Mouse (Mus musculus) MEL (cell line): Measurements from ENCODE around the gene Sept8. TPM values are rescaled to one million over a fixed set of nuclear protein-coding genes. Genes with fewer than 3 reads are reported as not detected.

Source experiments
- DNase-seq: peaks from one replicate; pipeline ENCODE4 v3.0.0; 2011; ENCODE audit warnings: low read depth, low spot score
- H3K27ac ChIP-seq: 2 replicates; pipeline ENCODE4 v1.5.1; 2012; ENCODE audit warnings: low read depth, mild to moderate bottlenecking, control low read depth, low read length, moderate library complexity; ENCODE audit not compliant: control insufficient read depth
- H3K27me3 ChIP-seq, 2 experiments: fragments of 150-350 bp in 1 of 2; sonication (generic) in 1 of 2; 2 replicates each; pipeline ENCODE4 v1.6.1; 2012; ENCODE audit warnings: low read length in 2 of 2, mild to moderate bottlenecking in 2 of 2, improper control_type of control experiment in 1 of 2, moderate library complexity in 1 of 2; ENCODE audit not compliant: insufficient read depth in 2 of 2, control insufficient read depth in 1 of 2
- H3K36me3 ChIP-seq, 2 experiments: 2 replicates each; pipeline ENCODE4 v1.6.1; 2012 to 2014; ENCODE audit warnings: low read length in 2 of 2, improper control_type of control experiment in 1 of 2, inconsistent platforms in 1 of 2, mild to moderate bottlenecking in 1 of 2; ENCODE audit not compliant: insufficient read depth in 2 of 2, control insufficient read depth in 1 of 2
- H3K4me1 ChIP-seq, 2 experiments: fragments of 150-350 bp in 1 of 2; sonication (generic) in 1 of 2; 2 replicates each; pipeline ENCODE4 v1.6.1; 2012; ENCODE audit warnings: low read length in 2 of 2, improper control_type of control experiment in 1 of 2, mild to moderate bottlenecking in 1 of 2; ENCODE audit not compliant: insufficient read depth in 2 of 2, control insufficient read depth in 1 of 2
- H3K4me3 ChIP-seq, 2 experiments: fragments of 150-350 bp in 1 of 2; sonication (generic) in 1 of 2; 2 replicates each; pipeline ENCODE4 v1.5.1; 2012; ENCODE audit warnings: low read depth in 2 of 2, low read length in 2 of 2, mild to moderate bottlenecking in 2 of 2, moderate library complexity in 2 of 2, control low read depth in 1 of 2, improper control_type of control experiment in 1 of 2; ENCODE audit not compliant: control insufficient read depth in 1 of 2, insufficient read depth in 1 of 2
- H3K79me2 ChIP-seq: 2 replicates; pipeline ENCODE4 v1.6.1; 2012; ENCODE audit warnings: mild to moderate bottlenecking, low read length, moderate library complexity; ENCODE audit not compliant: control insufficient read depth, poor library complexity, insufficient read depth
- H3K9ac ChIP-seq: 2 replicates; pipeline ENCODE4 v1.6.1; 2012; ENCODE audit warnings: low read depth, mild to moderate bottlenecking, control low read depth, low read length, moderate library complexity; ENCODE audit not compliant: control insufficient read depth, poor library complexity, severe bottlenecking
- H3K9me3 ChIP-seq: fragments of 150-350 bp; sonication (generic); replicated peaks from 2 replicates; pipeline ENCODE4 v1.6.1; 2012; ENCODE audit warnings: mild to moderate bottlenecking, low read length, improper control_type of control experiment, moderate library complexity; ENCODE audit not compliant: insufficient read depth
- CHD1 ChIP-seq: IDR thresholded peaks from 2 replicates; pipeline ENCODE4 v1.6.1; 2012; ENCODE audit warnings: low read depth, mild to moderate bottlenecking, inconsistent platforms, low read length, improper control_type of control experiment
- CTCF ChIP-seq, 3 experiments: IDR thresholded peaks in 2 of 3; conservative IDR thresholded peaks in 1 of 3; 2 replicates each; pipeline ENCODE4 v1.5.1; 2011 to 2012; ENCODE audit warnings: low read length in 3 of 3, low read depth in 2 of 3, mild to moderate bottlenecking in 2 of 3, improper control_type of control experiment in 1 of 3, inconsistent platforms in 1 of 3, mixed read lengths in 1 of 3, moderate library complexity in 1 of 3; ENCODE audit not compliant: control insufficient read depth in 1 of 3, insufficient read depth in 1 of 3, poor library complexity in 1 of 3, severe bottlenecking in 1 of 3
- E2F4 ChIP-seq: IDR thresholded peaks from 2 replicates; pipeline ENCODE4 v1.6.1; 2011; ENCODE audit warnings: low read depth, low read length, improper control_type of control experiment, borderline replicate concordance
- EP300 ChIP-seq, 2 experiments: IDR thresholded peaks; 2 replicates each; pipeline ENCODE4 v1.6.1; 2011; ENCODE audit warnings: improper control_type of control experiment in 2 of 2, low read length in 2 of 2, low read depth in 1 of 2, mild to moderate bottlenecking in 1 of 2
- GABPA ChIP-seq: IDR thresholded peaks from 2 replicates; pipeline ENCODE4 v1.6.1; 2012; ENCODE audit warnings: low read depth, mild to moderate bottlenecking, inconsistent platforms, low read length, improper control_type of control experiment, moderate library complexity
- HCFC1 ChIP-seq: IDR thresholded peaks from 2 replicates; pipeline ENCODE4 v1.6.1; 2012; ENCODE audit warnings: low read depth, mild to moderate bottlenecking, inconsistent platforms, low read length, improper control_type of control experiment, moderate library complexity
- KAT2A ChIP-seq: conservative IDR thresholded peaks from 2 replicates; pipeline ENCODE4 v1.6.1; 2012; ENCODE audit warnings: low read depth, low read length, improper control_type of control experiment, inconsistent platforms
- MAX ChIP-seq: IDR thresholded peaks from 2 replicates; pipeline ENCODE4 v1.6.1; 2011; ENCODE audit warnings: low read length, improper control_type of control experiment
- MAZ ChIP-seq: IDR thresholded peaks from 2 replicates; pipeline ENCODE4 v1.6.1; 2012; ENCODE audit warnings: low read depth, mild to moderate bottlenecking, inconsistent platforms, low read length, improper control_type of control experiment
- MYB ChIP-seq: IDR thresholded peaks from 2 replicates; pipeline ENCODE4 v1.6.1; 2011; ENCODE audit warnings: mild to moderate bottlenecking, low read depth, low read length, improper control_type of control experiment
- NELFE ChIP-seq: IDR thresholded peaks from 2 replicates; pipeline ENCODE4 v1.6.1; 2011; ENCODE audit warnings: low read depth, low read length, improper control_type of control experiment
- NRF1 ChIP-seq: IDR thresholded peaks from 2 replicates; pipeline ENCODE4 v1.6.1; 2014; ENCODE audit warnings: low read depth, mild to moderate bottlenecking, inconsistent platforms, low read length, improper control_type of control experiment, moderate library complexity; ENCODE audit not compliant: poor library complexity, insufficient read depth, severe bottlenecking
- POLR2AphosphoS2 ChIP-seq: IDR thresholded peaks from 2 replicates; pipeline ENCODE4 v1.6.1; 2011; ENCODE audit warnings: low read length, improper control_type of control experiment
- POLR2AphosphoS5 ChIP-seq: IDR thresholded peaks from 2 replicates; pipeline ENCODE4 v1.6.1; 2012; ENCODE audit warnings: low read depth, borderline replicate concordance, mild to moderate bottlenecking, inconsistent platforms, low read length, moderate library complexity, mixed read lengths
- RAD21 ChIP-seq: IDR thresholded peaks from 2 replicates; pipeline ENCODE4 v1.6.1; 2011; ENCODE audit warnings: mild to moderate bottlenecking, low read depth, low read length, improper control_type of control experiment
- SIN3A ChIP-seq: IDR thresholded peaks from 2 replicates; pipeline ENCODE4 v1.6.1; 2012; ENCODE audit warnings: low read length, improper control_type of control experiment, inconsistent platforms
- SMC3 ChIP-seq: IDR thresholded peaks from 2 replicates; pipeline ENCODE4 v1.6.1; 2011; ENCODE audit warnings: low read depth, low read length, improper control_type of control experiment
- TAL1 ChIP-seq: IDR thresholded peaks from 2 replicates; pipeline ENCODE4 v1.6.1; 2012; ENCODE audit warnings: mild to moderate bottlenecking, inconsistent platforms, low read length, moderate library complexity, mixed read lengths
- ZMIZ1 ChIP-seq: IDR thresholded peaks from 2 replicates; pipeline ENCODE4 v1.6.1; 2012; ENCODE audit warnings: low read depth, mild to moderate bottlenecking, inconsistent platforms, low read length, improper control_type of control experiment, moderate library complexity
- ZNF384 ChIP-seq: IDR thresholded peaks from 2 replicates; pipeline ENCODE4 v1.6.1; 2012; ENCODE audit warnings: low read depth, mild to moderate bottlenecking, inconsistent platforms, low read length, improper control_type of control experiment
- polyA plus RNA-seq, 2 experiments: library from polyadenylated mRNA; stranded (reverse) in 1 of 2; unstranded in 1 of 2; fragments of >175 nt in 1 of 2; fragments of >200 nt in 1 of 2; gene quantifications; 2 replicates each; pipeline versions ENCODE4 v1.2.1 to v1.2.4; 2012; ENCODE audit warnings: low replicate concordance in 2 of 2, low read depth in 1 of 2; ENCODE audit not compliant: insufficient read length in 2 of 2, insufficient read depth in 1 of 2, missing spikeins in 1 of 2
- total RNA-seq: library from RNA; depleted of rRNA; stranded (reverse); fragments of 300-350 nt; gene quantifications from 2 replicates; pipeline ENCODE4 v1.2.3, GENCODE M21; 2012

The Sept8 gene
- total and polyA plus RNA-seq, 3 experiments = 196 to 294 (median 278) TPM

- TF ChIP-seq TAL1 (no peak), SMC3 (peak; percentile 63), ZNF384 (no peak), MAX (0 out of 2 replicates have a peak, but pooled peaks have one; percentile 23), CTCF (IDR thresholded peaks at IDR 0.05 in 2 of 3, conservative IDR thresholded peaks at IDR 0.05 in 1 of 3; ENCODE audit: control insufficient read depth in 1 of 3, insufficient read depth in 1 of 3, low read depth in 2 of 3, low read length in 3 of 3, poor library complexity in 1 of 3, severe bottlenecking in 1 of 3) (peak; percentile 20 to 58 (median 46); a peak in 5 of 6 replicates), E2F4 (no peak), RAD21 (peak; percentile 56), POLR2AphosphoS5 (no peak), SIN3A (peak; percentile 51; the same call in 1 of the 2 replicates), CHD1 (no peak), GABPA (no peak), POLR2AphosphoS2 (no peak), KAT2A (no peak), MYB (no peak), MAZ (no peak), NRF1 (no peak), NELFE (no peak), HCFC1 (no peak), EP300 (IDR thresholded peaks at IDR 0.05; ENCODE audit: low read depth in 1 of 2, low read length in 2 of 2) (no peak)
- TF ChIP-seq, all 39 proteins: peak for 10
These were observed 16.9 kb upstream of the Sept8 start (continued) for GRCm38 (mm10) chr11:53502039-53502765.

GRCm38 (mm10) chr11:53503738-53504137, 15.3 kb upstream of the Sept8 start:
- H3K4me1 ChIP-seq = peaks cover 6 to 10% of the 10 kb centered on the region in 2 experiments; a peak in 3 of 4 replicates
- peaks cover 0 to 10% of the 10 kb centered on the region in 2 experiments; a peak in 2 of 4 replicates for H3K36me3 ChIP-seq
- H3K4me3 ChIP-seq = no peak overlapping the region
- H3K9me3 ChIP-seq = no peaks in the 10 kb centered on the region
- no peak for DNase-seq
- TF ChIP-seq ZMIZ1 = no peak
- no peaks in the 10 kb centered on the region for H3K79me2 ChIP-seq
- no peak overlapping the region for H3K27ac ChIP-seq
- H3K27me3 ChIP-seq = no peaks in the 10 kb centered on the region
- H3K9ac ChIP-seq = no peak overlapping the region
